In the genomic region with DNA sequence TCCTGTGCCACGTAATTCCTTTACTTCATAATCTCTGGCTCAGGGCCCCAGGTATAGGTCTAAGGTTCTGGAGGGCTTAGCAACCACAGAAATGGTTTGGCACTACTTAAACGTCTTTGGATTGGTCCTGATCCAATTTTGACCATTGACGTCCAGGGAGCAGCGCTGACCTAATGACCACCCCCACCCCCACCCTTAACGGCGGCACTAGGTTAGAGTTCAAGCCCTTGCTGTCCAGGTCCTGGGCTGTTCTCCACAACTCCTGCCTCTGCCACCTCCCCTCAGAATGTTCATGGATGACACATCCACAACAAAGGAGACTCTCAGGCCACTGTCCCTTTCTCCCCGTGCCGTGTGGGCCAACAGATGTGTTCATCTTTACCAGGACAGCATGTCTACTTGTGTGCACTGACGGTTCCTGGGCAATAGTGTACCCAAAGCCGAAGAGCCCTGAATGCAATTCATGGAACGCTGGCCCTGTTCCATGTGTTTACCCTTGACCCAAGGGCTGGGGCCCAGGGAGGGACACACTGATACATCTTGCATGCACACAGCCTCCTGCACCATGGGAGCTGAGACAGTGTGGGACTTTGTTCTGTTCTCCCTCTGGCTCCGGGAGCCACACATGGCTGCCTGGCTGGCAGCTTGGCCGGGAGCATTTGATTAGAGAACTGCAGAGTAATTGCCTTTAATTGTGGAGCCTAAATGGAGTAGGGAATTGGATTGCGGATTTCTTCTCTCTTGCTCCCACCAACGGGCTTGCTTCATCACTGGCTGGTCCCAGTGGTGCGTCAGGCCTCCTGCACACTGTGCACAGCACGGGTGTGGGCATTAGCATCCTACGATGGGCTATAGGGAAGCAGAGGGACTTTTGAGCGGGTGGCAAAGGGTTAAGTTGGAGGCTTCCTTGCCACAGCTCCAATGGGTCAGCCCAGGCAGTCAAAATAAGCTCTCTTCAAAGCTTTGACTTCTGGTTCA, we compare ENCODE assay signal across 9 mouse cellular contexts.
DNase-seq lines count a peak whose midpoint lies in the region; ATAC-seq lines count a peak whose summit lies in the region.
"Had no signal": no experiment of that assay in that cellular context is flagged by ENCODE, and none has a peak within 500 bp of the region (broad histone marks: within the 10 kb centered on the region; RNA-seq: fewer than 3 reads in every experiment).

No protein-coding gene starts in this region.

- no peak overlapping the region for H3K9ac ChIP-seq in embryonic facial prominence, embryonic 14.5 days (ENCODE audit: low read depth, low read length)
- H3K9ac ChIP-seq in hindbrain, embryonic 13.5 days = no peak overlapping the region
- H3K9ac ChIP-seq in neural tube, embryonic 15.5 days (replicated peaks) = no peak overlapping the region
- H3K9ac ChIP-seq: liver, embryonic 14.5 days; neural tube, embryonic 12.5 days had no signal

- ATAC-seq in embryonic facial prominence, embryonic 14.5 days (ENCODE audit: low read depth) = peak; percentile 56; the same call in 1 of the 2 replicates
- peak; percentile 70 for ATAC-seq in hindbrain, embryonic 13.5 days (ENCODE audit: low FRiP score)
- peak; percentile 72 for ATAC-seq in neural tube, embryonic 15.5 days (ENCODE audit: low FRiP score)

- H3K4me1 ChIP-seq in embryonic facial prominence, embryonic 14.5 days (ENCODE audit: control insufficient read depth, insufficient read depth, low read length) = peaks cover 38% of the 10 kb centered on the region
- peaks cover 60% of the 10 kb centered on the region for H3K4me1 ChIP-seq in hindbrain, embryonic 13.5 days (replicated peaks)
- H3K4me1 ChIP-seq in neural tube, embryonic 15.5 days = peaks cover 45% of the 10 kb centered on the region
- H3K4me1 ChIP-seq in heart, embryonic 10.5 days = peaks cover 60% of the 10 kb centered on the region

- intact Hi-C loops in left cerebral cortex, postnatal 14 days (cut with DNase I) = no loop called here

- WGBS in embryonic facial prominence, embryonic 14.5 days = 62% methylated on average over 19 of the region's 19 CpGs
- WGBS in hindbrain, embryonic 13.5 days = 73% methylated on average over 19 of the region's 19 CpGs
- 55% methylated on average over 19 of the region's 19 CpGs for WGBS in neural tube, embryonic 15.5 days
- 87% methylated on average over 19 of the region's 19 CpGs for WGBS in heart, embryonic 10.5 days

- peak; percentile 23 to 49 for DNase-seq in left cerebral cortex, postnatal 14 days (ENCODE audit: low spot score in 2 of 2)
- DNase-seq in left cerebral cortex, adult 11 months (ENCODE audit: low spot score) = no peak
- DNase-seq in embryonic facial prominence, embryonic 14.5 days (ENCODE audit: low spot score) = no peak
- no peak for DNase-seq in cerebellum, postnatal 14 days
- DNase-seq in heart, embryonic 10.5 days (ENCODE audit: low spot score) = no peak

- H3K27ac ChIP-seq in embryonic facial prominence, embryonic 14.5 days (replicated peaks; ENCODE audit: low read depth, low read length) = no peak overlapping the region
- H3K27ac ChIP-seq in hindbrain, embryonic 13.5 days = peak overlapping the region; percentile 81
- peak overlapping the region; percentile 72 for H3K27ac ChIP-seq in neural tube, embryonic 15.5 days (replicated peaks)
- no peak overlapping the region for H3K27ac ChIP-seq in heart, embryonic 10.5 days
- H3K27ac ChIP-seq: liver, embryonic 14.5 days; neural tube, embryonic 12.5 days had no signal

- no peaks in the 10 kb centered on the region for H3K9me3 ChIP-seq in embryonic facial prominence, embryonic 14.5 days (ENCODE audit: control insufficient read depth, low read length)
- H3K9me3 ChIP-seq in hindbrain, embryonic 13.5 days = no peaks in the 10 kb centered on the region
- no peaks in the 10 kb centered on the region for H3K9me3 ChIP-seq in neural tube, embryonic 15.5 days (replicated peaks)
- no peaks in the 10 kb centered on the region for H3K9me3 ChIP-seq in heart, embryonic 10.5 days
- H3K9me3 ChIP-seq: neural tube, embryonic 12.5 days had no signal

- no peak overlapping the region for H3K4me3 ChIP-seq in embryonic facial prominence, embryonic 14.5 days (ENCODE audit: low read depth, low read length)
- H3K4me3 ChIP-seq in hindbrain, embryonic 13.5 days = no peak overlapping the region
- H3K4me3 ChIP-seq in neural tube, embryonic 15.5 days (replicated peaks) = no peak overlapping the region
- H3K4me3 ChIP-seq in heart, embryonic 10.5 days = no peak overlapping the region
- H3K4me3 ChIP-seq: neural tube, embryonic 12.5 days had no signal

- no peak overlapping the region for H3K4me2 ChIP-seq in embryonic facial prominence, embryonic 14.5 days (ENCODE audit: low read depth, low read length)
- 0 out of 2 replicates have a peak overlapping the region, but pooled peaks have one; percentile 1 for H3K4me2 ChIP-seq in hindbrain, embryonic 13.5 days
- H3K4me2 ChIP-seq in neural tube, embryonic 15.5 days = no peak overlapping the region; the same call in 1 of the 2 replicates
- H3K4me2 ChIP-seq: neural tube, embryonic 12.5 days had no signal

- H3K27me3 ChIP-seq in embryonic facial prominence, embryonic 14.5 days (replicated peaks; ENCODE audit: control insufficient read depth, insufficient read depth, low read length) = no peaks in the 10 kb centered on the region
- H3K27me3 ChIP-seq in hindbrain, embryonic 13.5 days = no peaks in the 10 kb centered on the region
- H3K27me3 ChIP-seq in neural tube, embryonic 15.5 days (replicated peaks) = no peaks in the 10 kb centered on the region
- H3K27me3 ChIP-seq in heart, embryonic 10.5 days (ENCODE audit: insufficient read depth, poor library complexity, severe bottlenecking) = no peaks in the 10 kb centered on the region
- H3K27me3 ChIP-seq: neural tube, embryonic 12.5 days had no signal

- H3K36me3 ChIP-seq in embryonic facial prominence, embryonic 14.5 days (ENCODE audit: control insufficient read depth, insufficient read depth, low read length) = peaks cover 48% of the 10 kb centered on the region
- peaks cover 11% of the 10 kb centered on the region for H3K36me3 ChIP-seq in hindbrain, embryonic 13.5 days
- no peaks in the 10 kb centered on the region for H3K36me3 ChIP-seq in neural tube, embryonic 15.5 days
- H3K36me3 ChIP-seq in heart, embryonic 10.5 days = peaks cover 46% of the 10 kb centered on the region

Comparison
In these comparisons a context has a peak if more than half of its experiments do, and no peak if none do; other contexts are left out.
1. DNase-seq: peak in left cerebral cortex, postnatal 14 days (2 of 2); none in left cerebral cortex, adult 11 months (single experiment), embryonic facial prominence, embryonic 14.5 days (single experiment), cerebellum, postnatal 14 days (0 of 2) and heart, embryonic 10.5 days (single experiment).
2. H3K27ac ChIP-seq: peak in hindbrain, embryonic 13.5 days (single experiment) and neural tube, embryonic 15.5 days (single experiment); none in embryonic facial prominence, embryonic 14.5 days (single experiment) and heart, embryonic 10.5 days (single experiment).
3. Peak in every context shown above with its lines, with median percentiles within 50 percentile points of each other: ATAC-seq.